Mouse (Mus musculus): ENCODE results near the gene Ptpn22. TPM values are rescaled to one million over a fixed set of nuclear protein-coding genes. Genes with fewer than 3 reads are reported as not detected.

Ptpn22 gene
- polyA plus RNA-seq, 1 experiment from 2014 or later = 0.84 TPM

DNA sequence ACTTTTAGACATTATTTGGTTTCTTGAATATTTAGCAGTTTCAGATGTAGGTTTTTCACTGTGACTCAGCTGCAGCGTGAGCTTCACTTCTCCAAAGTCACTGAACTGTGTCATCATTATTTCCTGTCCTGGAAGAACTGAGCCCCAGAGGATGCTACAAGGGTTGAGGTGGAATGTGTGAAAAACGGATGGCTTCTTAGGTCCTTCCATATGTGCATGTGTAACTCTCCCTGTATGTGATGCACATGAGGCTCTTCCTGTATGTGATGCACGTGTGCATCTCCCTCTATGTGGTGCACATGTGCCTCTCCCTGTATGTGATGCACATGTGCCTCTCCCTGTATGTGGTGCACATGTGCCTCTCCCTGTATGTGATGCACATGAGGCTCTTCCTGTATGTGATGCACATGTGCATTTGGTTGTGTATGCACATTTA lies 13.1 kb downstream of the Ptpn22 start:
- 67% methylated on average over 3 of the region's 3 CpGs for WGBS
- H3K27ac ChIP-seq = no peak overlapping the region
- no peaks in the 10 kb centered on the region for H3K9me3 ChIP-seq (ENCODE audit: control insufficient read depth, low read length)
- no peak overlapping the region for H3K4me3 ChIP-seq (replicated peaks; ENCODE audit: low read length)
- H3K4me2 ChIP-seq (replicated peaks) = no peak overlapping the region
- DNase-seq (ENCODE audit: low spot score) (no peak), ATAC-seq (ENCODE audit: low FRiP score) (no peak)
- H3K4me1 ChIP-seq (replicated peaks; ENCODE audit: control insufficient read depth, insufficient read depth, low read length) = no peaks in the 10 kb centered on the region
- H3K36me3 ChIP-seq (replicated peaks; ENCODE audit: control insufficient read depth, insufficient read depth) = no peaks in the 10 kb centered on the region
- H3K9ac ChIP-seq = no peak overlapping the region
- H3K27me3 ChIP-seq (ENCODE audit: control insufficient read depth, insufficient read depth, low read length) = no peaks in the 10 kb centered on the region

DNA sequence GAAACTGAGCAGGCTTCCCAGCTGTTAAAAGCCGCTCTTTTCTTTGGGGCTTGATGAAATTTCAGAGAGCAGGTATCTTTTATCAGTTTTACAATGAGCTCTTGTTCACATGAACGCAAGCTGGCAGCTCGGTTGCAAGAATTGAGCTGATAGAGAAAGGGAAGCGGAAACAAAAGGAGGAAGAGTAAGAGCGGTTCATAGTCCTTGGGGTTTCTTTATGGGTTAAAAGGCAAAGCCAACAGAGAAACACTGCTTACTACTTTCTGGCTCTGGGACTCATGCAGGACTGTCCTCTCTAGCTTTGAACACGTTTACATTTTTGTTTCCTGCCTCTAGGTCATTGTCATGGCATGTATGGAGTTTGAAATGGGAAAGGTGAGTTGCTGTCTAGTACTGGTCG lies 14.7 kb downstream of the Ptpn22 start:
- ATAC-seq (ENCODE audit: low FRiP score) (no peak), DNase-seq (ENCODE audit: low spot score) (no peak)
- Histone ChIP-seq H3K4me2 (replicated peaks) (no peak overlapping the region), H3K4me1 (replicated peaks; ENCODE audit: control insufficient read depth, insufficient read depth, low read length) (no peaks in the 10 kb centered on the region), H3K36me3 (replicated peaks; ENCODE audit: control insufficient read depth, insufficient read depth) (no peaks in the 10 kb centered on the region), H3K9ac (no peak overlapping the region), H3K27me3 (ENCODE audit: control insufficient read depth, insufficient read depth, low read length) (no peaks in the 10 kb centered on the region), H3K27ac (no peak overlapping the region), H3K9me3 (ENCODE audit: control insufficient read depth, low read length) (no peaks in the 10 kb centered on the region), H3K4me3 (replicated peaks; ENCODE audit: low read length) (no peak overlapping the region)
- 75% methylated on average over 7 of the region's 7 CpGs for WGBS

DNA sequence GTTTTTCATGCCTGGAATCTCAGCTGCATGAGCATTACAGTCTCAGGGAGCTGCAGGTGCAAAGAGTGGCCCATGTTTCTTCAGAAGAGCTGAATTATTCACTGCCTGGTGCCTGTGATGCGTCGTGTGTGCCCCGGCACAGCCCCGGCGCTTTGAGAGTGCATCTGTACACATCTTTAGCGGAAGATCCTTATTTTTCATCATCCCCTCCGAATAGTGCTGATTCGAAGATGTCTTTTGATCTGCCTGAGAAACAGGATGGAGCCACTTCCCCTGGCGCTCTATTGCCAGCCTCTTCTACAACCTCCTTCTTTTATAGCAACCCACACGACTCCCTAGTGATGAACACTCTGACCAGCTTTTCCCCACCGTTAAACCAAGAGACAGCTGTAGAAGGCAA lies 26.4 kb downstream of the Ptpn22 start:
- ATAC-seq (ENCODE audit: low FRiP score) = no peak

DNA sequence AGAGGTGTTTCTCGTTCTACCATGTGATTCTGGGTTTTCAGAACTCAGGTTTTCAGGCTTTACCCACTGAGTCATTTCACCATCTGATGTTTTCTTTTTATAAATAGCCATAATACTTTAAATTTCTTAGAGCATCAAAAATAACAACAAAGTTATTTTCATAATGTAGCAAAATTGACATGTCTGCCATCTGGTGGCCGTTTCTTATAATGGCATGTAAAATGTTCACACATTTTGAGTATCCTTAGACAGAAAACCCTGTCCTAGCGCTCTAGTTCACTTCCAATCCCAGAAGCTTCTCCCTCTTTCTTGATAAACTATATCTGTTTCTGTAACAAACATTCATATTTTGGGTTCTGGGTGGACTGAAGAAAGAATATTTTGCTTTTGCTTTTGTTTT lies 28.0 kb downstream of the Ptpn22 start:
- Histone ChIP-seq H3K27ac (no peak overlapping the region), H3K36me3 (replicated peaks; ENCODE audit: control insufficient read depth, insufficient read depth) (no peaks in the 10 kb centered on the region), H3K4me1 (replicated peaks; ENCODE audit: control insufficient read depth, insufficient read depth, low read length) (no peaks in the 10 kb centered on the region), H3K4me3 (replicated peaks; ENCODE audit: low read length) (no peak overlapping the region), H3K27me3 (ENCODE audit: control insufficient read depth, insufficient read depth, low read length) (no peaks in the 10 kb centered on the region), H3K4me2 (replicated peaks) (no peak overlapping the region), H3K9me3 (ENCODE audit: control insufficient read depth, low read length) (no peaks in the 10 kb centered on the region), H3K9ac (no peak overlapping the region)
- WGBS = 44% methylated on average over 3 of the region's 3 CpGs
- ATAC-seq (ENCODE audit: low FRiP score) (no peak), DNase-seq (ENCODE audit: low spot score) (peak; percentile 78)

More for the DNA sequence above, 26.4 kb downstream of the Ptpn22 start:
- Histone ChIP-seq H3K4me2 (replicated peaks) (no peak overlapping the region), H3K4me1 (replicated peaks; ENCODE audit: control insufficient read depth, insufficient read depth, low read length) (no peaks in the 10 kb centered on the region), H3K4me3 (replicated peaks; ENCODE audit: low read length) (no peak overlapping the region), H3K27ac (no peak overlapping the region), H3K9me3 (ENCODE audit: control insufficient read depth, low read length) (no peaks in the 10 kb centered on the region), H3K36me3 (replicated peaks; ENCODE audit: control insufficient read depth, insufficient read depth) (no peaks in the 10 kb centered on the region), H3K27me3 (ENCODE audit: control insufficient read depth, insufficient read depth, low read length) (no peaks in the 10 kb centered on the region), H3K9ac (no peak overlapping the region)
- no peak for DNase-seq (ENCODE audit: low spot score)
- 82% methylated on average over 11 of the region's 11 CpGs for WGBS

DNA sequence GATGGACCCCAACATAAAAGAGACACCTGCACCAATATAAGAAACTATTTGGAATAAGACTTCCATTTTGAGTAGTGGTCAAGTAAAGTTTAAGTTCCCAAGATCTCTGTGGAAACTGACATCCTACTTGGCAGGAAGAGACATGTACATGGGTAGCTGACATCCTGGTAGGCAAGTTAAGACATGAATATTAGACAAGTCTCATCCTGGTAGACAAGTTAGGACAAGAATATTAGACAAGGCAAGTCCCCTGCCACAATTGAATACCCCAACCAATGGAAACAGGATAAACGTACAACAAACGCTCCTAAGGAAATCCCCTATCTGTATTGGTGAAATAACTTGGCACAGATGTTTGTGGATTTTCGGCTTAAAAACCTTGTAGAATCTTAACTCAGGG lies 33.8 kb downstream of the Ptpn22 start:
- DNase-seq (ENCODE audit: low spot score) (no peak), ATAC-seq (ENCODE audit: low FRiP score) (no peak)
- no peak overlapping the region for H3K9ac ChIP-seq
- no peaks in the 10 kb centered on the region for H3K9me3 ChIP-seq (ENCODE audit: control insufficient read depth, low read length)
- WGBS = 92% methylated on average over 3 of the region's 3 CpGs
- no peak overlapping the region for H3K27ac ChIP-seq
- no peak overlapping the region for H3K4me3 ChIP-seq (replicated peaks; ENCODE audit: low read length)
- no peaks in the 10 kb centered on the region for H3K36me3 ChIP-seq (replicated peaks; ENCODE audit: control insufficient read depth, insufficient read depth)
- no peak overlapping the region for H3K4me2 ChIP-seq (replicated peaks)
- H3K4me1 ChIP-seq (replicated peaks; ENCODE audit: control insufficient read depth, insufficient read depth, low read length) = no peaks in the 10 kb centered on the region
- no peaks in the 10 kb centered on the region for H3K27me3 ChIP-seq (ENCODE audit: control insufficient read depth, insufficient read depth, low read length)

DNA sequence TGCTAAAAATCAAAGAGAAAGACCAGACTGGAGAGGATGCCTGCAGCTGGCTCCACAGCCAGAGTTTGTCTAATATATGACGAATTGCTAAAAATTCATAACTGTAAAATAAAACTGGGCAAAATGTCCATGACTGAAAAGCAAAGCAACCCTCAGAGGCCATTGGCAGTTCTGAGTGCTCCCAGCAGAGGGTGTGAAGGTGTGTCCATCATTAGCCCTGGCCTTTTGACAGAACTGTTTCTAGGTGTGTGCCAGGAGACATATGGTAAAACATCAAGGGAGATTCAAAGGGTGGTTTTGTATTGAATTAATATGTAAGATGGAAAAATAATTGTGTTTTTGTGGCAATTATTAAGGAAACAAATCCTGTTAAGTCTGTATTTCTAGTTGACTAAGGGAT lies 45.1 kb downstream of the Ptpn22 start:
- Histone ChIP-seq H3K4me1 (replicated peaks; ENCODE audit: control insufficient read depth, insufficient read depth, low read length) (no peaks in the 10 kb centered on the region), H3K27me3 (ENCODE audit: control insufficient read depth, insufficient read depth, low read length) (no peaks in the 10 kb centered on the region), H3K4me3 (replicated peaks; ENCODE audit: low read length) (no peak overlapping the region), H3K36me3 (replicated peaks; ENCODE audit: control insufficient read depth, insufficient read depth) (no peaks in the 10 kb centered on the region), H3K4me2 (replicated peaks) (no peak overlapping the region), H3K9me3 (ENCODE audit: control insufficient read depth, low read length) (no peaks in the 10 kb centered on the region), H3K9ac (no peak overlapping the region), H3K27ac (no peak overlapping the region)
- DNase-seq (ENCODE audit: low spot score) (no peak), ATAC-seq (ENCODE audit: low FRiP score) (no peak)
- WGBS = 93% methylated on average over 1 of the region's 1 CpGs

DNA sequence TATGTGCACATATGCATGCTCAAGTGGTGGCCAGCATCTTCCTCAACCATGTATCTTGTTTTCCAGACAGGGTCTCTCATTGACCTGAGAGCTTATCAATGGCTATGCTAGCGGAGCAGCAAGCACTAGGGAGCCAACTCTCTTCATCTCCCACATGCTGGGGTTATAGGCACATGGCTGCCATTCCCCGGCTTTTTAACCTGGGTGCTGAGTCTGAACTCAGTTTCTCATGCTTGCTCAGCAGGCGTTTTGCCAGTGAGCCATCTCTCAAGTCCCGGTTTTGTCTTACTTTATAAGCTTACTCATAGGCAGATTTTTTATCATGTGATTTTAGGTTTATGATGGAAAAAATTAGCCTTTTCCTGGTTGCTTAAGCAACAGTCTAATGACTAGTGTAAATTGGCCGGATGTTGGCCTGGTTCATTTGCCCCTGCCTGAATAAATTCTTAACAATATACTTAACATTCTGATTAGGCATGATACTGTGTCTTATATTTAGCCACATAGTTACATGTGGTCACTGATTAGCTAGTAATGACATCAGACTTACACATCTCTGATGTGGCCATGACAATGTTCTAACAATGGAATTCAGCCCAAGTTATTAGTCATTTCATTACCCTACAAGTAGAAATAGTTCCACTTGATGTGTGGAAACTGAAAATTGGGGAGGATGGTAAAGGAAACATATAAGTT lies 47.9 kb downstream of the Ptpn22 start:
- no peak overlapping the region for H3K27ac ChIP-seq
- ATAC-seq (ENCODE audit: low FRiP score) (no peak), DNase-seq (ENCODE audit: low spot score) (no peak)
- H3K9me3 ChIP-seq (ENCODE audit: control insufficient read depth, low read length) = no peaks in the 10 kb centered on the region
- no peak overlapping the region for H3K4me3 ChIP-seq (replicated peaks; ENCODE audit: low read length)
- H3K27me3 ChIP-seq (ENCODE audit: control insufficient read depth, insufficient read depth, low read length) = no peaks in the 10 kb centered on the region
- H3K36me3 ChIP-seq (replicated peaks; ENCODE audit: control insufficient read depth, insufficient read depth) = no peaks in the 10 kb centered on the region
- no peak overlapping the region for H3K4me2 ChIP-seq (replicated peaks)
- no peak overlapping the region for H3K9ac ChIP-seq
- WGBS = 81% methylated on average over 5 of the region's 5 CpGs
- H3K4me1 ChIP-seq (replicated peaks; ENCODE audit: control insufficient read depth, insufficient read depth, low read length) = no peaks in the 10 kb centered on the region

DNA sequence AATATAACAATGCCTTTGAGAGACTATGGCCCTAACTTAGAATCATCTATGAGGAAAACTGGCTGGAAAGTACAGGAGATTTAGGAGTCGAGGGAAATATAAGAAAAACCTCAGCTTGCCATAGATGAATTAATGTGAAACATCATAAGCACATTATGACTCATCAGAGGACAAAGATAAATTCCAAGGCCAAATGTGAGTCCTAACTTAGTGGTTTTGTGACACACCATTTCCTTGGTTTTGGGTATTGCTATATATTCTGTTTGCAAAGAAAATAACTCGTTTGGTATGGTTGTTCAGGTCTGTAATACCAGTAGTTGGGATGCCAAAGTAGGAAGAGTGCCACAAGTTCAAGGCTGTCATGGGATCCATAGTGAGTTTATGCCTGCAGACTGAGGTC lies 49.2 kb downstream of the Ptpn22 start:
- Histone ChIP-seq H3K9ac (no peak overlapping the region), H3K36me3 (replicated peaks; ENCODE audit: control insufficient read depth, insufficient read depth) (no peaks in the 10 kb centered on the region), H3K27me3 (ENCODE audit: control insufficient read depth, insufficient read depth, low read length) (no peaks in the 10 kb centered on the region), H3K4me1 (replicated peaks; ENCODE audit: control insufficient read depth, insufficient read depth, low read length) (no peaks in the 10 kb centered on the region), H3K9me3 (ENCODE audit: control insufficient read depth, low read length) (no peaks in the 10 kb centered on the region), H3K27ac (no peak overlapping the region), H3K4me2 (replicated peaks) (no peak overlapping the region), H3K4me3 (replicated peaks; ENCODE audit: low read length) (no peak overlapping the region)
- no peak for ATAC-seq (ENCODE audit: low FRiP score)
- no peak for DNase-seq (ENCODE audit: low spot score)
- WGBS = 77% methylated on average over 2 of the region's 2 CpGs

DNA sequence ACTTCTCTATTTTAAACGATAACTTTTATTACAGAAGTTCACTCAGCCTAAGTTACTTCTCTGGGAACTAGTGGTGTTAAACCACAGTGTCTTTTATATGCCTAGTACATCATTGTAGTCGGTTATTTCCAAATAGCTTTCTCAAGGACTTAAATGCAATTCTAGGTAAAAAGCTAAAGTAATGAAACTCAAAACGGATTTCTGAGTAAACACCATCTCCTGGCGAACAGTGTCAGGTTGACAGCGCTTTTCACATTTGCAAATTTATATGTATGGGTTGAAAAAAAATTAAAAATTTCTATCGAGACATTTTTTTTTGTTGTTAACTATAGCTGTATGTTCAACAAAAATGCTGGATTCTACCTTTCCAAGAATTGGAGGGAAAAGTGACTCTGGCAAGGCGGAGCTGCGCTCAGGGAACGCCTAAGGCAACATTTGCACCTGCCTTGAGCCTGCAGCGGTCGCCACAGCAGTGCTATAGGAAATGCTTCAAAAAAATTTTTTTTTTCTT lies 53.9 kb downstream of the Ptpn22 start:
- H3K4me3 ChIP-seq (replicated peaks; ENCODE audit: low read length) = peak overlapping the region; percentile 93
- H3K4me2 ChIP-seq (replicated peaks) = peak overlapping the region; percentile 82
- no peaks in the 10 kb centered on the region for H3K27me3 ChIP-seq (ENCODE audit: control insufficient read depth, insufficient read depth, low read length)
- DNase-seq (ENCODE audit: low spot score) (peak; percentile 42), ATAC-seq (ENCODE audit: low FRiP score) (peak; percentile 1; the same call in 1 of the 2 replicates)
- H3K9ac ChIP-seq = peak overlapping the region; percentile 55
- no peaks in the 10 kb centered on the region for H3K36me3 ChIP-seq (replicated peaks; ENCODE audit: control insufficient read depth, insufficient read depth)
- 6% methylated on average over 11 of the region's 11 CpGs for WGBS
- H3K27ac ChIP-seq = peak overlapping the region; percentile 91
- H3K4me1 ChIP-seq (replicated peaks; ENCODE audit: control insufficient read depth, insufficient read depth, low read length) = peaks cover 18% of the 10 kb centered on the region
- H3K9me3 ChIP-seq (ENCODE audit: control insufficient read depth, low read length) = no peaks in the 10 kb centered on the region
